Mouse (Mus musculus) gastrocnemius, postnatal 25 days (tissue): ENCODE data around the gene Gm21983. TPM values are rescaled to one million over a fixed set of nuclear protein-coding genes. Genes with fewer than 3 reads are reported as not detected.

Source experiments
- DNase-seq: peaks from one replicate; pipeline ENCODE4 v3.0.0; 2022
- long read RNA-seq, 2 experiments: library from polyadenylated mRNA; stranded (forward); transcript quantifications; one replicate each; pipeline ENCODE4 v2.0.0; 2021
- total RNA-seq, 2 experiments: library from RNA; stranded (reverse); gene quantifications; 1 replicate in 1 of 2; 2 replicates in 1 of 2; pipeline ENCODE4 v1.2.3; 2021

Gm21983 gene
- not detected for total RNA-seq
- long read RNA-seq, experiment 1, partial matches to known transcripts, result 1 of 1 reads
- long read RNA-seq, experiment 1, other reads (novel, unspliced or antisense), result 0 of 1 reads
- long read RNA-seq, experiment 2, result 0 reads

- no peak for DNase-seq
These were observed at the start of gene Gm21983, which contains the start of gene Mia for GRCm38 (mm10) chr7:27180837-27181695. Gene Gm21983 (minus strand): TSS chr7:27181086. Gene Mia (minus strand): TSS chr7:27181157.

GRCm38 (mm10) chr7:27228865-27229264 is 48.0 kb upstream of the Gm21983 start:
- no peak for DNase-seq

DNA sequence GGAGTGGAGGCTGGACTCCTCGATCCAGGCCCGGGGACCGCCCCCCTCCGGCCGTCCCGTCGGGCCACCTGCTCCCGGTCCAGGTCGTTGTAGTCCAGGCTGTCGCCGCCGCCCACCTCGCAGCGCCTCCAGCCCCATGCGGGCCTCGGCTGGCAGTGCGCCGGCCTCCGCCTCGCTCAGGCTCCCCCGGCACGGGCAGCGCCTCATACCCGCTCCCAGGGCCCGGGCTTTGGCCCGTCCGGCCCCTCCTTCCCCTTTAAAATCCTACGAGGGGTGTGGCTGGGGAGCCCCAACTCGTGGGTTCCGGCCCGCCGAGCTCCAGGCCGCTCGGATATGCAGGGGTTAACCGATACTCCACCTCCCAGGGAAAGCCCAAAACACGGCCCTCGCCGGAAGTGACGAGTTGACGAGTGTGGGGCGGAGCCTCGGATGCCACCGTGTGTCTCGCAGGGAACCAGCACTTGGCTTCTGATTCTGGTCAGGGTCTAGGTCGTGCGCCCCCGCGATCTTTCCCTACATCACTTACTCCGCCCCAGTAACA is 47.5 kb upstream of the Gm21983 start, which contains the start of gene Itpkc:
TSS of gene Itpkc (minus strand) at position 381 of the 541 bp plus-strand sequence.
- DNase-seq, result peak; percentile 91

GRCm38 (mm10) chr7:27227676-27228075 is 46.8 kb upstream of the Gm21983 start:
- DNase-seq, result no peak

GRCm38 (mm10) chr7:27227276-27227675 is 46.4 kb upstream of the Gm21983 start:
- no peak for DNase-seq

DNA sequence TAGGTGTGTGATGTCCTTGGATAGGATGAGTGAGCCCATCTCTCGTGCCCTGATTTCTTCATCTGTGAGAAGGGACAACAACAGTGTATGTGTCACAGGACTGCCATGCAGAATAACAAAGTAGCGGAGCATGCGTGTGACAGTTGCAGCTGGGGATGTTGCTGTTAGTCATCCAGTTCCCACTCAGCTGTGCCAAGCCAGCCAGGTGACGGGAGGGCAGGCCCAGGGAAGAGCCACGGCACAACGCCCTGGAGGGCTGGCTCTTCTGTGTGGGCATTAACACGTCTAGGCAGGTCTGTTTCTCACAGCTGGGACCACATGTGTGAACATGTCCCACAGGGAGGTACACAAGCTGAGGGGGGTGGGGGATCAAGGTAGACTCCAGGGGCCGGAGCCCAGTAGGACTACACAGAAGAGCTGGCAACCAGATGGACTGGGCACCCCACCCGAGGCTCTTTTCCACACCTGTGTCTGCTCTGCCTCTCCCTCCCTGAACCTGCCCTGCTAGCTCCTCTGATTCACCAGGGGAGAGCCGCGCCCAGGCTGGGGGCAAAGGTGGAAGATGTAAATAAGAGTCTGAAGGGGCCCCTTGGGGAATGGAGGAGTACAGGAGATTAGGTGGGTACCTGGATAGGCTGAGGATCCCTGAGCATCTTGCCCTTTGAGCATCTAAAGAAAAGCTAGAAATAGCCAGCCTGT is 44.1 kb upstream of the Gm21983 start:
- DNase-seq, result peak; percentile 55

DNA sequence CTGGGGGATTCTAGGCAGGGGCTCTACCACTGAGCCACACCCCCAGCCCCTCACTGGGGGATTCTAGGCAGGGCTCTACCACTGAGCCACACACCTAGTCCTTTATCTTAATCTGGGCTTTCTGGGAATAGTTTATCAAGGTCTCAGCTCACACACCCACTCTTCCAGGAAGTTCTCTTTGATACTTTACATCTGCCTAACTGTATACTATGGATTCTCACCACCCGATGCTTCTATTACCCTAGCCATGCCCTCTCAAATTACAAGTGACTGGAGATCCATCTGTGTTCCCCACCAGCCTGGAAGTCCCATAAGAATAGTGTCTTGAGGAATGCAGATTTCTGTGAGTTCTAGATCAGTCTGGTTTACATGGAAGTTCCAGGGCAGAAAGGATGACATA is 41.7 kb upstream of the Gm21983 start:
- DNase-seq, result no peak

DNA sequence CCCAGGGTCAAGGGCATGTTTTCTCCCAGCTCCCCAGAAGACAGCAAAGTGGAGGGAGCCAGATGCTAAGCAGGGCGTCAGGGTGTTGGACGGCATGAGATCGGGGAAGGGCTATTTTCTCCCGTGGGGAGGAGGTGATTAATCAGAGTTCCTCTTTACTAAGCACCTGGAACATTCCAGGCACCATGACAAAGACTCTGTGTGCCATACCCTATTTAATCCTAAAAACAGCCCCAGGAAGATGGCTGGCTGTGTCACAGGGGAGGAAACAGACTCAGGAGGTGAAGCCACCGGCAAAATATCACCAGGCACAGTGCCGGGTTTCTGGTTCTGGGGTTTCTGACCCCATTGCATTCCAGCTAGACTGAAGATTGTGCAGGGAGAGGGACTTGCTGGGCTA is 41.1 kb upstream of the Gm21983 start:
- no peak for DNase-seq

- DNase-seq, result no peak
These were observed 39.1 kb upstream of the Gm21983 start for GRCm38 (mm10) chr7:27219937-27220336.

GRCm38 (mm10) chr7:27218586-27218985 is 37.7 kb upstream of the Gm21983 start:
- DNase-seq, result no peak

DNA sequence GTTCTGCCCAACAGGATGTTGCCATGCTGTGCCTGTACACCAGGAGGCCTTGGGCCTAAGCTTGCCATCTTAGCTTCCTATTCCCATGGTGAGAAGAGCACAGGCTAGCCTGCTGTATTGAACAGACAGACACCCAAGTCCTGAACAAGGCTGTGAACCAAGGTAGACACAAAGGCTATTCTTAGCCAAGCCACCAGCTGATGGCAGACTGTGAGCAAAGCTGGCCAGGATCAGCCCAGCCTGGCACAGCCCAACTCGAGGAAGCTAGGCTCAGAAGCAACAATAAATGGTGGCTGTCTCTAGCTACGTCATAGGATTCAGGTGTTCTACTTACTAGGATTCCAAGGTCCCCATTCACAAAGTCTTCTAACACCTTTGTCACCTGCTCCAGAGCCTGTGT is 31.7 kb upstream of the Gm21983 start:
- no peak for DNase-seq

DNA sequence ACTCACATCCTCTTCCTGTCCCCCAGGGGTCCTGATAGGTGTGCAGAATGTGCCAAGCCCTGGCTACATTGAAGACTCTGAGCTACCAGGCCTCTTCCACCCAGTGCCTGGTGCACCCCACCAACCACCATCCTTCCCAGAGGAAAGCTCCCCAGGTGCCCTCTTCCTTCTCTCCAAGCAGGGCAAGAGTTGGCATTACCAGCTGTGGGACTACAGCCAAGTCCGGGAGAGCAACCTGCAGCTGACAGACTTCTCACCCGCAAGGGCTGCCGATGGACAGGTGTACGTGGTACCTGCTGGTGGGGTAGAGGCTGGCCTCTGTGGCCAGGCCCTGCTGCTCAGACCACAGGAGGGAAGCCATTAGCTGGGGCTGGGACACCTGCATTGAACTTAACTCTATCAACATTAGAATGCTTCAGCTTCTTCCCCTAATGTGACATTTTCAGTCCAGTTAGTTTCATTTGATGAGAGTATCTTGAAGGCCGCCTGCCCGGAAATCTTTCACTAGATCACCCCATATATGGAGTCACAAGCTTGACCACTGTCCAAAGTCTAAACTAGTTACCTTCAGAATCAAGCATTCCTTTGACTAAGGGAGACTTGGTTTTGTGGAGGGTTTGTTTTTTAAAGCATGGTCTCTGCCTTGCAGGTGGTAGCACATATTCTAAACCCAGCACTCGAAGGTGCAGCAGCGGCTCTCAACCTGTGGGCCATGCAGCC is 23.0 kb upstream of the Gm21983 start:
- DNase-seq, result no peak

- no peak for DNase-seq
These were observed 17.9 kb upstream of the Gm21983 start for GRCm38 (mm10) chr7:27198779-27199178.

DNA sequence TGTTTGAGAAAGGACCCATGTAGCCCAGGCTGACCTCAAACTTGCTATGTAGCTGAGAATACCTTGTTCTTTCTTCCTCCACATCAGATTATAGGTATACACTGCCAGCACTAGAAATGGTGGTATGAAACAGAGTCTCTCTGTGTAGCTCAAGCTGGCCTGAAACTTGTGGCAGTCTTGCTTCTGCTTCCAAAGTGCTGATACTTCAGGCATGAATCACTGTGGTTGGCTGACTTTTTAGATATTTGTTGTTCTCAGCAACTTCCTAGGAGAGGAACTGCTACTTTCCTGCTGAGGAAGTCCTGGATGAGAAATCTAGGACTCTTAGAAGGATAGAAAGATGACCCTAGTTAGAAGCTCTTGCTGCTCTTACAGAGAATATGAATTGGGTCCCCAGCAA is 17.5 kb upstream of the Gm21983 start:
- DNase-seq, result no peak

GRCm38 (mm10) chr7:27197634-27198033 is 16.7 kb upstream of the Gm21983 start:
- no peak for DNase-seq

DNA sequence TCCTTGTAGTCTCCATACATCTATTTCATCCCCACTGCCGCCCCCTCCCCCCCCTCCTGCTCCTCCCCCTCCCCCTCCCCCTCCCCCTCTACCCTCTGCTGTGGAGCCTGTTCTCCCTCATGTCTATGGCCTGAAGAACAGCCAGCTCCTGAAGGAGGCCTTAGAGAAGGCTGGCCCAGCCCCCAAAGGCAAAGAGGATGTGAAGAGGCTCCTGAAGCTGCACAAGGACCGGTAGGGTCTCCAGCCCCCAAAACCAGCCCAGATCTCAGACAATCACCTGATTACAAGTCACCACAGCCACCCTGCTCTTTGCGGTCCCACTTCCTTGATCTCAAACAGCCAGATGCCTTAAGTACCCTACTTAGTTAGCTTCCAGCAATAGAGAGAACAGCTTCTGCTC is 16.2 kb upstream of the Gm21983 start:
- no peak for DNase-seq

GRCm38 (mm10) chr7:27195681-27196611 is 15.1 kb upstream of the Gm21983 start, which contains the start of the genes BC024978 and Snrpa:
Gene BC024978 (plus strand): TSS chr7:27195781.
Gene Snrpa (minus strand): TSS chr7:27196271.
- peak; percentile 98 for DNase-seq

DNA sequence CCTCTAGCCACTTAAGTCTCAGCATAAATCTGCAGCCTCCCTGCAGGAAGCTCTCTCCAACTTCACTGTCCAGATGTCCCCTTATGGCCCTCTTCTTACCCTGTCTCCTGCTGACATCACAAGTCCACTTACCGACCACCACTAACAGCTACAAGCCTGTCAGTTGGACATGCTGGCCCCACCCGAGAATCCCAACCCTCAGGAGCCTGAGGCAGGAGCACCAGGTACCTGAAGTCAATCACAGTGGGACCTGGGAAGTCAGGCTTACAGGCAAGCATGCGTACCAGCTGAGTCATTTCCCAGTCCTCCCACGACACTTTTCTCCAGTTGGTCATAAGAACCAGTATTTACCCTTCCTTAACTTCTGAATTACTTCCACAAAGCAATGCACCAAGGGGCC is 12.8 kb upstream of the Gm21983 start:
- no peak for DNase-seq

- no peak for DNase-seq
These were observed 11.5 kb upstream of the Gm21983 start for GRCm38 (mm10) chr7:27192434-27192833.

GRCm38 (mm10) chr7:27189271-27189931 is 8.5 kb upstream of the Gm21983 start:
- no peak for DNase-seq
